Mouse (Mus musculus): ENCODE measurements at regions not wholly inside any gene's neighbourhood (a gene's known extent, or its start where the extent isn't known, plus 50 kb on each side); places are given as distances from the start of the nearest gene placed in this dataset.

GRCm38 (mm10) chr2:167760681-167761403, 71.2 kb upstream of the Tmem189 start:
- TF ChIP-seq CTCF (IDR thresholded peaks at IDR 0.05; ENCODE audit: low read depth): no peak
- Histone ChIP-seq H3K27me3 (ENCODE audit: insufficient read depth, low read length) (no peaks in the 10 kb centered on the region), H3K9ac (replicated peaks; ENCODE audit: low read length) (no peak overlapping the region), H3K27ac (no peak overlapping the region), H3K4me3 (ENCODE audit: low read length) (no peak overlapping the region), H3K9me3 (ENCODE audit: low read length) (no peaks in the 10 kb centered on the region), H3K36me3 (ENCODE audit: insufficient read depth, low read length) (no peaks in the 10 kb centered on the region), H3K4me2 (ENCODE audit: low read depth, low read length) (no peak overlapping the region), H3K4me1 (ENCODE audit: insufficient read depth, low read length) (no peaks in the 10 kb centered on the region)
- 77% methylated on average over 13 of the region's 13 CpGs for WGBS
- ATAC-seq: no peak
- no peak for DNase-seq (ENCODE audit: low spot score)

- Histone ChIP-seq H3K36me3 (ENCODE audit: insufficient read depth, low read length) (no peaks in the 10 kb centered on the region), H3K27me3 (ENCODE audit: insufficient read depth, low read length) (no peaks in the 10 kb centered on the region), H3K9me3 (ENCODE audit: low read length) (no peaks in the 10 kb centered on the region), H3K9ac (replicated peaks; ENCODE audit: low read length) (no peak overlapping the region), H3K27ac (no peak overlapping the region), H3K4me2 (ENCODE audit: low read depth, low read length) (no peak overlapping the region), H3K4me3 (ENCODE audit: low read length) (no peak overlapping the region), H3K4me1 (ENCODE audit: insufficient read depth, low read length) (no peaks in the 10 kb centered on the region)
- 88% methylated on average over 9 of the region's 9 CpGs for WGBS
- DNase-seq (ENCODE audit: low spot score) (no peak), ATAC-seq (no peak)
- no peak for TF ChIP-seq CTCF (IDR thresholded peaks at IDR 0.05; ENCODE audit: low read depth)
These were observed 70.2 kb upstream of the Tmem189 start for GRCm38 (mm10) chr2:167759603-167760390.

GRCm38 (mm10) chr2:167757157-167757780, 67.6 kb upstream of the Tmem189 start:
- WGBS: 58% methylated on average over 12 of the region's 12 CpGs
- H3K9ac ChIP-seq (replicated peaks; ENCODE audit: low read length): no peak overlapping the region
- no peaks in the 10 kb centered on the region for H3K9me3 ChIP-seq (ENCODE audit: low read length)
- no peak overlapping the region for H3K27ac ChIP-seq
- DNase-seq (ENCODE audit: low spot score) (no peak), ATAC-seq (no peak)
- H3K36me3 ChIP-seq (ENCODE audit: insufficient read depth, low read length): no peaks in the 10 kb centered on the region
- 0 out of 2 replicates have a peak, but pooled peaks cover 7% of the 10 kb centered on the region for H3K4me1 ChIP-seq (ENCODE audit: insufficient read depth, low read length)
- H3K4me2 ChIP-seq (ENCODE audit: low read depth, low read length): no peak overlapping the region
- TF ChIP-seq CTCF (IDR thresholded peaks at IDR 0.05; ENCODE audit: low read depth): no peak
- H3K27me3 ChIP-seq (ENCODE audit: insufficient read depth, low read length): no peaks in the 10 kb centered on the region
- H3K4me3 ChIP-seq (ENCODE audit: low read length): no peak overlapping the region

GRCm38 (mm10) chr2:167756721-167757120, 67.1 kb upstream of the Tmem189 start:
- Histone ChIP-seq H3K36me3 (ENCODE audit: insufficient read depth, low read length) (no peaks in the 10 kb centered on the region), H3K4me3 (ENCODE audit: low read length) (no peak overlapping the region), H3K27me3 (ENCODE audit: insufficient read depth, low read length) (no peaks in the 10 kb centered on the region), H3K27ac (no peak overlapping the region), H3K9me3 (ENCODE audit: low read length) (no peaks in the 10 kb centered on the region), H3K9ac (replicated peaks; ENCODE audit: low read length) (no peak overlapping the region), H3K4me1 (ENCODE audit: insufficient read depth, low read length) (0 out of 2 replicates have a peak, but pooled peaks cover 7% of the 10 kb centered on the region), H3K4me2 (ENCODE audit: low read depth, low read length) (no peak overlapping the region)
- 85% methylated on average over 12 of the region's 12 CpGs for WGBS
- ATAC-seq: no peak
- TF ChIP-seq CTCF (IDR thresholded peaks at IDR 0.05; ENCODE audit: low read depth): no peak
- DNase-seq (ENCODE audit: low spot score): no peak

GRCm38 (mm10) chr2:167754929-167755551, 65.4 kb upstream of the Tmem189 start:
- 85% methylated on average over 22 of the region's 22 CpGs for WGBS
- ATAC-seq: no peak

GRCm38 (mm10) chr2:167753898-167754297, 64.3 kb upstream of the Tmem189 start:
- 77% methylated on average over 9 of the region's 9 CpGs for WGBS
- H3K27ac ChIP-seq: no peak overlapping the region
- no peaks in the 10 kb centered on the region for H3K9me3 ChIP-seq (ENCODE audit: low read length)
- DNase-seq (ENCODE audit: low spot score): no peak
- H3K27me3 ChIP-seq (ENCODE audit: insufficient read depth, low read length): no peaks in the 10 kb centered on the region
- ATAC-seq: peak; percentile 33; the same call in 1 of the 2 replicates
- no peak overlapping the region for H3K4me2 ChIP-seq (ENCODE audit: low read depth, low read length)
- H3K4me1 ChIP-seq (ENCODE audit: insufficient read depth, low read length): 0 out of 2 replicates have a peak, but pooled peaks cover 7% of the 10 kb centered on the region
- no peaks in the 10 kb centered on the region for H3K36me3 ChIP-seq (ENCODE audit: insufficient read depth, low read length)
- no peak for TF ChIP-seq CTCF (IDR thresholded peaks at IDR 0.05; ENCODE audit: low read depth)
- no peak overlapping the region for H3K9ac ChIP-seq (replicated peaks; ENCODE audit: low read length)
- no peak overlapping the region for H3K4me3 ChIP-seq (ENCODE audit: low read length)

More at GRCm38 (mm10) chr2:167754929-167755551, 65.4 kb upstream of the Tmem189 start:
- H3K27ac ChIP-seq: no peak overlapping the region
- H3K9ac ChIP-seq (replicated peaks; ENCODE audit: low read length): no peak overlapping the region
- no peak for TF ChIP-seq CTCF (IDR thresholded peaks at IDR 0.05; ENCODE audit: low read depth)
- no peaks in the 10 kb centered on the region for H3K36me3 ChIP-seq (ENCODE audit: insufficient read depth, low read length)
- H3K27me3 ChIP-seq (ENCODE audit: insufficient read depth, low read length): no peaks in the 10 kb centered on the region
- H3K4me1 ChIP-seq (ENCODE audit: insufficient read depth, low read length): 0 out of 2 replicates have a peak, but pooled peaks cover 7% of the 10 kb centered on the region
- DNase-seq (ENCODE audit: low spot score): no peak
- H3K4me2 ChIP-seq (ENCODE audit: low read depth, low read length): no peak overlapping the region
- no peak overlapping the region for H3K4me3 ChIP-seq (ENCODE audit: low read length)
- no peaks in the 10 kb centered on the region for H3K9me3 ChIP-seq (ENCODE audit: low read length)

Data from hindbrain, postnatal 0 days (tissue).